Mouse (Mus musculus): ENCODE data around the gene Gm42791. TPM values are rescaled to one million over a fixed set of nuclear protein-coding genes. Genes with fewer than 3 reads are reported as not detected.

Gm42791 gene
- polyA plus RNA-seq, 1 experiment from 2014 or later, result 6.6 TPM

- no peak overlapping the region for H3K4me3 ChIP-seq
- WGBS, result 78% methylated on average over 9 of the region's 9 CpGs
- no peaks in the 10 kb centered on the region for H3K9me3 ChIP-seq
- H3K27me3 ChIP-seq, result peaks cover 9% of the 10 kb centered on the region
- no peak for ATAC-seq (ENCODE audit: low FRiP score)
- H3K4me1 ChIP-seq (replicated peaks), result peaks cover 20% of the 10 kb centered on the region
- no peak overlapping the region for H3K4me2 ChIP-seq
- no peaks in the 10 kb centered on the region for H3K36me3 ChIP-seq
- no peak overlapping the region for H3K9ac ChIP-seq
- H3K27ac ChIP-seq, result no peak overlapping the region
Observed at GRCm38 (mm10) chr5:148956091-148956490, 38.9 kb downstream of the Gm42791 start.

DNA sequence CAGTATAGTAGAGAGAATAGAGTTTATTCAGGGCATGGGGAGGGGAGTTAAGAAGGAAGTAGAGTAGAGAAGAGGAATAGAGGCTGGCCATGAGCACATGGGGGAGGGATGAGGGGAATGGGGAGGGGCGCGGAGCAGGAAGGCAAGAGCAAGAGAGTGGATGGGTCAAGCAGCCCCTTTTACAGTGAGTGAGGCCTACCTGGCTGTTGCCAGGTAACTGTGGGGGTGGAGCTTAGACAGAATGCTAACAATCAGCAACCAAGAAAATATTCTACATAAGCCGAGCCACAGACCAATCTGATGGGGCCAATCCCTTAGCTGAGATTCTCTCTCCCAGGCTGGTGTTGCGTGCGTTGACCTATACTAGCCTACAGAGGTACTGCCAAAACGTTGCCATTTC is 39.4 kb downstream of the Gm42791 start:
- Histone ChIP-seq H3K4me3 (no peak overlapping the region), H3K9ac (no peak overlapping the region), H3K27me3 (peaks cover 9% of the 10 kb centered on the region), H3K4me2 (no peak overlapping the region), H3K9me3 (no peaks in the 10 kb centered on the region), H3K27ac (no peak overlapping the region), H3K4me1 (replicated peaks) (peaks cover 20% of the 10 kb centered on the region), H3K36me3 (no peaks in the 10 kb centered on the region)
- 93% methylated on average over 6 of the region's 6 CpGs for WGBS
- ATAC-seq (ENCODE audit: low FRiP score), result no peak

DNA sequence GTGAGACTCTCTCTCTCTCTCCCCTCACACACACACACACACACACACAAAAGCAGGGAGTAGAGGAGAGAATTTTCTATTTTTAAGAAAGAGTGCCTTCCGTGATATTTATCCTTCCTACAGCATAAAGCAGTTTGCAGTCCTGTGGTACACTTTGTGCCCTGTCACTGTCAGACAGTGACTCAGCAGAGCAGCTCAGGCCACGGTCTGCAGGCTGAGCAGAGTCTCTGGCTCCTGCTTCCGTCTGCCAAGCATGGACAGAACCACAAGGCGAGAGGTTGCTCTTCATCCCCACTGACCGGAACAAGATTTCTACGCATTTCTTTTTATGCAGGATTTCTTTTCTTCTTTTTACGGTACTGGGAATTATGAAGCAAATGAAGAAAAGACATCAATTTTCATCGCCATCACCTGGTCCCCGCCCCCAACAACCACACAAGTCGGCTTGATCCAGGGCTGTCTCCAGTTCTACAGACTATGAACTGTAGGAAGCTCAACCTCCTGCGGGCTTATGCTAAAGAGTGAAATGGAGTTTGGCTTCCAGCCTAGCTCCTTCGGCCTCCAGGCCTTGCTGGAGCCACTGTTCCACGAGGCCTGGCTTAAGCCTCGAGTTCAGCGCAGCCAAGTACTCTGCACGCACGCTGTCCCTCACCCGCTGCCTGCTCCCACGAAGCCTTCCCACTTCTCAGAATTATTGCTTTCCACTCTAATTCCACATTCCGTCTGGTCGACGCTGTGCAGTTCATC is 40.5 kb downstream of the Gm42791 start:
- Histone ChIP-seq H3K4me1 (replicated peaks) (peaks cover 10% of the 10 kb centered on the region), H3K4me3 (no peak overlapping the region), H3K9me3 (no peaks in the 10 kb centered on the region), H3K4me2 (no peak overlapping the region), H3K27ac (no peak overlapping the region), H3K36me3 (no peaks in the 10 kb centered on the region), H3K27me3 (peaks cover 6% of the 10 kb centered on the region; the same call in 1 of the 2 replicates), H3K9ac (no peak overlapping the region)
- no peak for ATAC-seq (ENCODE audit: low FRiP score)
- 78% methylated on average over 22 of the region's 22 CpGs for WGBS

DNA sequence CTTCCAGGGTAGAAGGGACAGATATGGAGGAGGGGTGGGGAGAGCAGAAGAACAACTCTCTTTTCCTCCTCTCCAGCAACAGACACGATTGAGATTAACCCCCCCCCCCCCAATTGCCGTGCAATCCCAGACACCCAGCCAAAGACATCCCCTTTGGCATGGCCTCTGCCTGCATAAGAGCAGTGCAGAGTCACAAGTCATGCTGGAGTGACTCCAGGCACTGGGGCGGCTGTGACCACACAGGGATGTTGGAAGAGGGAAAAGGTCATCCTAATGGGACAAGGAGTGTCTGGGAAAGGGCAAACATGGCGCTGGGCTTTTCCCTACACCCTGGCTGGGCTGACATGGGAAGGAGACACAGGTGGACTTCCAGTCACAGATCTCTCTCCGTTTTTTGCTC is 41.8 kb downstream of the Gm42791 start:
- no peaks in the 10 kb centered on the region for H3K27me3 ChIP-seq
- no peak overlapping the region for H3K27ac ChIP-seq
- H3K9ac ChIP-seq, result no peak overlapping the region
- H3K4me3 ChIP-seq, result no peak overlapping the region
- H3K36me3 ChIP-seq, result no peaks in the 10 kb centered on the region
- ATAC-seq (ENCODE audit: low FRiP score), result no peak
- H3K4me2 ChIP-seq, result no peak overlapping the region
- 85% methylated on average over 5 of the region's 5 CpGs for WGBS
- H3K9me3 ChIP-seq, result no peaks in the 10 kb centered on the region
- H3K4me1 ChIP-seq (replicated peaks), result no peaks in the 10 kb centered on the region

DNA sequence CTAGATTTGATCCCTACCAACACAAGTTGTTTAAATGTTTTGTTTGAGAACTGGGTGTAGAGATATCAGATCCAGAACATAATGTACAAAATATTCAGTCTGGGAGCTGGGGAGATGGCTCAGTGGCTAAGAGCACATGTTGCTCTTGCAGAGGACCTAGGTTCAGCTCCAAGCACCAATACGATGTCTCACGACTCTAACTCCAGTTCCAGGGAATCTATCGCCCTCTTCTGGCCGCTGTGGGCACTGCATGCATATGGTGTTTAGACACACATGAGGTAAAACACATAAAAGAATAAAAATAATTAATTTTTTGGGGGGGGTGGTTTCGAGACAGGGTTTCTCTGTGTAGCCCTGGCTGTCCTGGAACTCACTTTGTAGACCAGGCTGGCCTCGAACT is 42.5 kb downstream of the Gm42791 start:
- H3K9me3 ChIP-seq, result no peaks in the 10 kb centered on the region
- ATAC-seq (ENCODE audit: low FRiP score), result no peak
- WGBS, result 46% methylated on average over 6 of the region's 6 CpGs
- H3K27me3 ChIP-seq, result no peaks in the 10 kb centered on the region
- H3K27ac ChIP-seq, result no peak overlapping the region
- no peaks in the 10 kb centered on the region for H3K4me1 ChIP-seq (replicated peaks)
- H3K4me2 ChIP-seq, result no peak overlapping the region
- H3K36me3 ChIP-seq, result no peaks in the 10 kb centered on the region
- no peak overlapping the region for H3K4me3 ChIP-seq
- no peak overlapping the region for H3K9ac ChIP-seq

DNA sequence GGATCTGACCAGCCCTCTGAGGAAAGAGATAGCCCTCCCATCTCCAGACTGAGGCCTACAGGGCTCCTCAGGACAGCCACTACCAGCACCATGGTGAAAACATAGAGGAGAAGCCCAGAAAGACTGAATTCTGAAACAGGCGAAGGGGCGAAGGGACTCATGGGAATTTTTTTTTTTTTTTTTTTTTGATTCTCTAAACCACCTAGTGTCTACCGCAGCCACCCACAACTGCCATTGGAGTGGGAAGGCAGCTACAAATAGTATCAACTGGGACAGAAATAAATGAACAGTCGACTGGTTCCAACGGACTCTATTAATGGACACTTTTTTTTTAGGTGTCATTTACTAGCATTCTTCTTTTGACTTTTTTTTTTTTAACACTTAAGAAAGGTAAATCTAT is 43.6 kb downstream of the Gm42791 start:
- no peak overlapping the region for H3K4me3 ChIP-seq
- 99% methylated on average over 5 of the region's 5 CpGs for WGBS
- no peaks in the 10 kb centered on the region for H3K27me3 ChIP-seq
- no peak for ATAC-seq (ENCODE audit: low FRiP score)
- no peak overlapping the region for H3K9ac ChIP-seq
- H3K9me3 ChIP-seq, result no peaks in the 10 kb centered on the region
- H3K4me2 ChIP-seq, result no peak overlapping the region
- no peak overlapping the region for H3K27ac ChIP-seq
- H3K36me3 ChIP-seq, result no peaks in the 10 kb centered on the region
- H3K4me1 ChIP-seq (replicated peaks), result no peaks in the 10 kb centered on the region

GRCm38 (mm10) chr5:148950064-148950463 is 44.9 kb downstream of the Gm42791 start:
- Histone ChIP-seq H3K4me2 (no peak overlapping the region), H3K27ac (no peak overlapping the region), H3K4me3 (no peak overlapping the region), H3K9ac (no peak overlapping the region), H3K36me3 (no peaks in the 10 kb centered on the region), H3K27me3 (no peaks in the 10 kb centered on the region), H3K4me1 (replicated peaks) (0 out of 2 replicates have a peak, but pooled peaks cover 5% of the 10 kb centered on the region), H3K9me3 (no peaks in the 10 kb centered on the region)
- 65% methylated on average over 15 of the region's 15 CpGs for WGBS
- ATAC-seq (ENCODE audit: low FRiP score), result no peak

GRCm38 (mm10) chr5:148948577-148948976 is 46.4 kb downstream of the Gm42791 start:
- H3K27ac ChIP-seq, result no peak overlapping the region
- ATAC-seq (ENCODE audit: low FRiP score), result no peak
- no peak overlapping the region for H3K9ac ChIP-seq
- H3K4me2 ChIP-seq, result no peak overlapping the region
- WGBS, result 73% methylated on average over 9 of the region's 9 CpGs
- H3K27me3 ChIP-seq, result no peaks in the 10 kb centered on the region
- no peak overlapping the region for H3K4me3 ChIP-seq
- no peaks in the 10 kb centered on the region for H3K9me3 ChIP-seq
- H3K36me3 ChIP-seq, result no peaks in the 10 kb centered on the region
- H3K4me1 ChIP-seq (replicated peaks), result peaks cover 9% of the 10 kb centered on the region

DNA sequence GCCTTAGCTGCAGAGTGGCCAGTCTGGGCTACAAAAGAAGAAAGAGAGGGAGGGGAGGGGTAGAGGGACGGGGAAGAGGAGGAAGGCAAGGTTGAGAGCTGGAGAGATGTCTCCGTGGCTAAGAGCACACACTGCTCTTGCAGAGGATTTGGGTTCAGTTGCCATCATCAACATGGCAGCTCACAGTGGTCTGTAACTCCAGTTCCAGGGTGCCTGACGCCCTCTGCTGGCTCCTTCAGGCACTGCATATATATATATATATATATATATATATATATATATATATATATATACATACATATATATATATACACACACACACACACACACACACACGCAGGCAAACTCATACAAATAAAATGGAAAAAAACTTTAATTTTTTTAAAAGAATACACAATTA is 47.5 kb downstream of the Gm42791 start:
- no peak overlapping the region for H3K4me2 ChIP-seq
- no peaks in the 10 kb centered on the region for H3K27me3 ChIP-seq
- no peak overlapping the region for H3K9ac ChIP-seq
- no peak overlapping the region for H3K4me3 ChIP-seq
- no peaks in the 10 kb centered on the region for H3K9me3 ChIP-seq
- no peaks in the 10 kb centered on the region for H3K36me3 ChIP-seq
- peaks cover 17% of the 10 kb centered on the region for H3K4me1 ChIP-seq (replicated peaks)
- H3K27ac ChIP-seq, result no peak overlapping the region
- no peak for ATAC-seq (ENCODE audit: low FRiP score)
- 73% methylated on average over 4 of the region's 4 CpGs for WGBS

DNA sequence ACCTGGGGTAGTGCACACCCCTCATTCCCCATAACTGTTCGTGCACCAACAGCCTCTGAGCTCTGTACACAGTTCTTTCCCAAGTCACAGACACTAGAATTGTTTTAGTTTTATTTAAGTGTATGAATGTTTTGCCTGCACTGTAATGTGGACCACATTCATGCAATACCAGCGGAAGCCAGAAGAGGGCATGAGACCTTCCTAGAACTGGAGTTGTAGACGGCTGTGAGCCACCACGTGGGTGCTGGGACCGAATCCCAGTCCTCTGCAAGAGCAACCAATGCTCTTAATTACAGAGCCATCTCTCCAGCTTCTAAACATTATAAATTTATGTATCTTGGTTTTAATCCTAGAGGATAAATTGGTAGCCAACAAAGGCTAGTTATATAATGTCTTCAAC is 48.2 kb downstream of the Gm42791 start:
- Histone ChIP-seq H3K9me3 (no peaks in the 10 kb centered on the region), H3K4me3 (no peak overlapping the region), H3K4me1 (replicated peaks) (peaks cover 17% of the 10 kb centered on the region), H3K27me3 (no peaks in the 10 kb centered on the region), H3K27ac (no peak overlapping the region), H3K36me3 (no peaks in the 10 kb centered on the region), H3K9ac (no peak overlapping the region), H3K4me2 (no peak overlapping the region)
- WGBS, result 75% methylated on average over 5 of the region's 5 CpGs
- no peak for ATAC-seq (ENCODE audit: low FRiP score)

- 48% methylated on average over 2 of the region's 2 CpGs for WGBS
- Histone ChIP-seq H3K27ac (no peak overlapping the region), H3K36me3 (no peaks in the 10 kb centered on the region), H3K4me2 (no peak overlapping the region), H3K4me3 (no peak overlapping the region), H3K27me3 (no peaks in the 10 kb centered on the region), H3K9ac (no peak overlapping the region), H3K4me1 (replicated peaks) (peaks cover 17% of the 10 kb centered on the region), H3K9me3 (no peaks in the 10 kb centered on the region)
- ATAC-seq (ENCODE audit: low FRiP score), result no peak
Observed at GRCm38 (mm10) chr5:148945735-148946134, 49.2 kb downstream of the Gm42791 start.

GRCm38 (mm10) chr5:148944024-148944423 is 50.9 kb downstream of the Gm42791 start:
- Histone ChIP-seq H3K4me3 (no peak overlapping the region), H3K27ac (no peak overlapping the region), H3K27me3 (no peaks in the 10 kb centered on the region), H3K4me1 (replicated peaks) (peaks cover 17% of the 10 kb centered on the region), H3K4me2 (no peak overlapping the region), H3K9ac (no peak overlapping the region), H3K36me3 (no peaks in the 10 kb centered on the region), H3K9me3 (no peaks in the 10 kb centered on the region)
- WGBS, result 45% methylated on average over 8 of the region's 8 CpGs
- ATAC-seq (ENCODE audit: low FRiP score), result no peak

DNA sequence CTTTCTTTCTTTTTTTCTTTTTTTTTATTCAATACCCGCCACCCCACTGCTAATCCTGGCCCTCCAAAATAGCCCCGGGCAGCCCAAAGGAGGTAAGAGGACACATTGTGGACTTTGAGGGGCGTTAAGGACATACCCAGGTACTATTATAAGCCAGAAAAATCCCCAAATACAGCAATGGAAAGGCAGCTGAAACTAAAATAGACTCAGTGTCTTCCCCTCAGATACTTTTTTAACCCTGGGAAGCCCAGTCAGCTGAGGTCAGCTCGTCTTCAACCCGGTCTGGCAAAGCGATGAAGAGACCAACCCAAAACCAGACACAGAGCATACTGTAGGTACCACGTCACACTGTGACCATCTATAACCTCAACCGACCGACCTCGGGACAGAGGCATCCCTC is 51.5 kb downstream of the Gm42791 start:
- H3K4me3 ChIP-seq, result no peak overlapping the region
- H3K9ac ChIP-seq, result no peak overlapping the region
- H3K9me3 ChIP-seq, result no peaks in the 10 kb centered on the region
- no peaks in the 10 kb centered on the region for H3K36me3 ChIP-seq
- H3K27me3 ChIP-seq, result no peaks in the 10 kb centered on the region
- H3K4me1 ChIP-seq (replicated peaks), result peaks cover 17% of the 10 kb centered on the region
- H3K4me2 ChIP-seq, result no peak overlapping the region
- WGBS, result 77% methylated on average over 10 of the region's 10 CpGs
- H3K27ac ChIP-seq, result no peak overlapping the region
- no peak for ATAC-seq (ENCODE audit: low FRiP score)
